Mouse (Mus musculus) liver, postnatal 0 days (tissue): ENCODE results near the gene Gm6525. TPM values are rescaled to one million over a fixed set of nuclear protein-coding genes. Genes with fewer than 3 reads are reported as not detected.

Experiments
- ATAC-seq: fragments of 200-750 bp; cut with Nextera tagmentation; 2 replicates; pipeline ENCODE4 v1.8.0; 2017; ENCODE audit warnings: mild to moderate bottlenecking, moderate library complexity
- DNase-seq: peaks from one replicate; pipeline ENCODE4 v3.0.0-alpha.2; 2016
- H3K27ac ChIP-seq: fragments of 300-500 bp; sonication (generic); 2 replicates; pipeline ENCODE4 v1.5.1; 2014; ENCODE audit warnings: antibody characterized with exemption, moderate library complexity, mild to moderate bottlenecking, low read depth
- H3K27me3 ChIP-seq: fragments of 300-500 bp; sonication (generic); 2 replicates; pipeline ENCODE4 v1.6.1; 2014; ENCODE audit warnings: low read length, control low read depth, mixed read lengths; ENCODE audit not compliant: insufficient read depth
- H3K36me3 ChIP-seq: fragments of 300-500 bp; sonication (generic); replicated peaks from 2 replicates; pipeline ENCODE4 v1.6.1; 2014; ENCODE audit warnings: mild to moderate bottlenecking, control low read depth, low read length, moderate library complexity, mixed read lengths; ENCODE audit not compliant: insufficient read depth
- H3K4me1 ChIP-seq: fragments of 300-500 bp; sonication (generic); 2 replicates; pipeline ENCODE4 v1.6.1; 2014; ENCODE audit warnings: antibody characterized with exemption, mild to moderate bottlenecking, control low read depth; ENCODE audit not compliant: insufficient read depth
- H3K4me2 ChIP-seq: fragments of 300-500 bp; sonication (generic); 2 replicates; pipeline ENCODE4 v1.6.1; 2014; ENCODE audit warnings: low read depth, mild to moderate bottlenecking, low read length, moderate library complexity, mixed read lengths
- H3K4me3 ChIP-seq: fragments of 300-500 bp; sonication (generic); 2 replicates; pipeline ENCODE4 v1.5.1; 2014; ENCODE audit warnings: low read depth, low read length
- H3K9ac ChIP-seq: fragments of 300-500 bp; sonication (generic); replicated peaks from 2 replicates; pipeline ENCODE4 v1.6.1; 2014; ENCODE audit warnings: mild to moderate bottlenecking, moderate library complexity
- H3K9me3 ChIP-seq: fragments of 300-500 bp; sonication (generic); 2 replicates; pipeline ENCODE4 v1.6.1; 2016; ENCODE audit warnings: mild to moderate bottlenecking, control low read depth, low read length, mixed read lengths
- CTCF ChIP-seq: sonication (generic); IDR thresholded peaks from 2 replicates; pipeline ENCODE4 v1.5.1; 2016; ENCODE audit warnings: antibody characterized with exemption, low read depth
- EP300 ChIP-seq: IDR thresholded peaks from 2 replicates; pipeline ENCODE4 v1.6.1; 2016; ENCODE audit warnings: antibody characterized with exemption, low read depth, mild to moderate bottlenecking
- WGBS: fragments of 180-500 bp; shearing (Covaris S2); extraction: QIAGEN DNeasy Blood & Tissue Kit; methylation state at CpG from one replicate; pipeline ENCODE4 v1.1.7; 2014; ENCODE audit not compliant: insufficient replicate concordance; 5-methylcytosine and 5-hydroxymethylcytosine counted together
- polyA plus RNA-seq: library from polyadenylated mRNA; unstranded; fragments of >200 nt; fragmentation: Nextera tagmentation; extraction: Ambion mirVana; gene quantifications from 2 replicates; pipeline ENCODE4 v1.2.1, GENCODE M21; 2015

The Gm6525 gene
- polyA plus RNA-seq, 1 experiment from 2014 or later, result 0.21 TPM

DNA sequence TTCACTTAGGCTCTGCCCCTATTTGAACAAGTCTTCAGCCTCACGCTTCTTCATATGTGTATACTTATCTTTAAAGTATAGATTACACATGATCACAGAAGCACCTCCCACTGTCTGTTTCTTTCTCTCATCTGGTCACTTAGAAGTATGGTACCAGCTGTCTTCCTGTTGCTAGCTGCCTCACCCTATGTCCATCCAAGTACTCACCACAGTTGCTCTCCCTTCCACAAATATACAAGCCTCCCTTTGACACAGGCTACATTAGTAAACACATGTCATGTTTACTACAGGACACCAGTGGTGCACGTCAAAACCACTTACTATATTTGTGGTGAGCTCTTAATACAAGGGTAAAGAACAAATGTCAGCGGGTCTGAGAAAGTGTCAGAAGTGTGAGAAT lies 42.5 kb upstream of the Gm6525 start:
- Histone ChIP-seq H3K9me3 (no peaks in the 10 kb centered on the region), H3K9ac (no peak overlapping the region), H3K4me1 (peaks cover 15% of the 10 kb centered on the region), H3K27ac (no peak overlapping the region), H3K27me3 (no peaks in the 10 kb centered on the region), H3K36me3 (no peaks in the 10 kb centered on the region), H3K4me3 (no peak overlapping the region), H3K4me2 (no peak overlapping the region)
- ATAC-seq, result no peak
- TF ChIP-seq EP300, result no peak
- no peak for TF ChIP-seq CTCF
- 82% methylated on average over 3 of the region's 3 CpGs for WGBS
- no peak for DNase-seq

DNA sequence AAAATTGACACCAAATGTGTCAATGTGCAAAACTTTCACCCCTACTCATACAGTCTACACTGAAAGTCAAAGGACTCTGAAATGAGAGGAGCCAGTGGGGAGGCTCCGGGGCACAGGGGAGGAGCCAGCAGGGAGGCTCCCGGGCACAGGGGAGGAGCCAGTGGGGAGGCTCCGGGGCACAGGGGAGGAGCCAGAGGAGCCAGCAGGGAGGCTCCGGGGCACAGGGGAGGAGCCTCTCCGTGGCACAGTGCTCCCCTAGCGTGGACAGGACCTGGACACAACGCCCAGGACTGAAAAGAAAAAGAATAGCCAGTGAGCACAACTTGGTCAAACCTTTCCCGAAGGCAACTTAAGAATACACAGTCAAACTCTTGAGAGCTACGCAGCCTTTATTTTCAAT lies 38.5 kb upstream of the Gm6525 start:
- peak overlapping the region; percentile 64 for H3K4me2 ChIP-seq
- 34% methylated on average over 9 of the region's 9 CpGs for WGBS
- ATAC-seq, result peak; percentile 100

GRCm38 (mm10) chr3:84135933-84136332 lies 38.0 kb upstream of the Gm6525 start:
- Histone ChIP-seq H3K4me2 (peak overlapping the region; percentile 64), H3K9ac (no peak overlapping the region; the same call in 1 of the 2 replicates), H3K4me1 (peaks cover 7% of the 10 kb centered on the region), H3K9me3 (no peaks in the 10 kb centered on the region), H3K4me3 (peak overlapping the region; percentile 15; the same call in 1 of the 2 replicates), H3K36me3 (no peaks in the 10 kb centered on the region), H3K27me3 (no peaks in the 10 kb centered on the region), H3K27ac (no peak overlapping the region; the same call in 1 of the 2 replicates)
- WGBS, result 51% methylated on average over 6 of the region's 6 CpGs
- TF ChIP-seq CTCF, result no peak
- TF ChIP-seq EP300, result no peak
- DNase-seq, result no peak
- ATAC-seq, result no peak; the same call in 1 of the 2 replicates

More for the DNA sequence above, 38.5 kb upstream of the Gm6525 start:
- no peak overlapping the region for H3K9ac ChIP-seq
- peak; percentile 82 for DNase-seq
- H3K27ac ChIP-seq, result no peak overlapping the region; the same call in 1 of the 2 replicates
- no peak for TF ChIP-seq CTCF
- TF ChIP-seq EP300, result no peak
- no peaks in the 10 kb centered on the region for H3K36me3 ChIP-seq
- no peaks in the 10 kb centered on the region for H3K9me3 ChIP-seq
- peak overlapping the region; percentile 15; the same call in 1 of the 2 replicates for H3K4me3 ChIP-seq
- H3K4me1 ChIP-seq, result peaks cover 7% of the 10 kb centered on the region
- H3K27me3 ChIP-seq, result no peaks in the 10 kb centered on the region

DNA sequence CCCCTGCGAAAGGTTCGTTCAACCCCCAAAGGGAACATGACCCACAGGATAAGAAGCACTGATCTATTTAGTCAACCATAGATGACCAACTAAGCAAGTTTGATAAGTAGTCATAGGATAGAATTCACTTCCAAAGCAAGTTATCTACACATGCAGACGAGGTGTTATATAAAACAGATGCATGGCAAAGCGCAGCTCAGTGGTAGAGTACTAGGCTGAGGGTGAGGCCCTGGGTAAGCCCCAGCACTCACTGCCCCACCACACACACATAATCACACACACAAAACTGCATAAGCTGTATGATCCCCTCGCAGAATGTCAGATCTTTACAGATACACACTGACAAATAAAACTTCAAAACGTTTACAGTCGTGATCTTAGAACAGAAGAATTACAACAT lies 37.4 kb upstream of the Gm6525 start:
- Histone ChIP-seq H3K9me3 (no peaks in the 10 kb centered on the region), H3K27ac (no peak overlapping the region), H3K9ac (no peak overlapping the region), H3K4me1 (peaks cover 7% of the 10 kb centered on the region), H3K36me3 (no peaks in the 10 kb centered on the region), H3K27me3 (no peaks in the 10 kb centered on the region), H3K4me2 (no peak overlapping the region), H3K4me3 (no peak overlapping the region)
- WGBS, result 60% methylated on average over 7 of the region's 7 CpGs
- DNase-seq, result no peak
- no peak for ATAC-seq
- 0 out of 2 replicates have a peak, but pooled peaks have one; percentile 0 for TF ChIP-seq EP300
- TF ChIP-seq CTCF, result no peak

GRCm38 (mm10) chr3:84140947-84141346 lies 33.0 kb upstream of the Gm6525 start:
- Histone ChIP-seq H3K27ac (no peak overlapping the region), H3K9me3 (no peaks in the 10 kb centered on the region), H3K36me3 (no peaks in the 10 kb centered on the region), H3K27me3 (no peaks in the 10 kb centered on the region), H3K4me1 (no peaks in the 10 kb centered on the region; the same call in 1 of the 2 replicates), H3K4me3 (no peak overlapping the region), H3K4me2 (no peak overlapping the region), H3K9ac (no peak overlapping the region)
- 79% methylated on average over 7 of the region's 7 CpGs for WGBS
- TF ChIP-seq EP300 (no peak), CTCF (no peak)
- ATAC-seq (no peak), DNase-seq (no peak)

GRCm38 (mm10) chr3:84149831-84150230 lies 24.1 kb upstream of the Gm6525 start:
- no peaks in the 10 kb centered on the region for H3K27me3 ChIP-seq
- H3K36me3 ChIP-seq, result no peaks in the 10 kb centered on the region
- H3K27ac ChIP-seq, result no peak overlapping the region
- no peak overlapping the region for H3K9ac ChIP-seq
- no peak for TF ChIP-seq EP300
- no peak for TF ChIP-seq CTCF
- DNase-seq (no peak), ATAC-seq (no peak)
- no peaks in the 10 kb centered on the region for H3K9me3 ChIP-seq
- no peak overlapping the region for H3K4me3 ChIP-seq
- WGBS, result 94% methylated on average over 3 of the region's 3 CpGs
- peaks cover 5% of the 10 kb centered on the region for H3K4me1 ChIP-seq
- H3K4me2 ChIP-seq, result no peak overlapping the region

- whole genome bisulfite sequencing, result 6% methylated on average over 12 of the region's 12 CpGs
- DNase-seq (peak; percentile 20), ATAC-seq (no peak)
- peak overlapping the region; percentile 97 for H3K4me2 ChIP-seq
- TF ChIP-seq EP300 (peak; percentile 87), CTCF (no peak)
- peaks cover 8% of the 10 kb centered on the region for H3K4me1 ChIP-seq
- H3K27ac ChIP-seq, result peak overlapping the region; percentile 81
- peak overlapping the region; percentile 75 for H3K9ac ChIP-seq
- no peaks in the 10 kb centered on the region for H3K27me3 ChIP-seq
- H3K4me3 ChIP-seq, result peak overlapping the region; percentile 62
- no peaks in the 10 kb centered on the region for H3K9me3 ChIP-seq
- H3K36me3 ChIP-seq, result no peaks in the 10 kb centered on the region
These were observed 19.2 kb upstream of the Gm6525 start for GRCm38 (mm10) chr3:84154721-84155141.
